Mouse (Mus musculus) myocyte (in vitro differentiated cells): ENCODE data around the gene Whamm. TPM values are rescaled to one million over a fixed set of nuclear protein-coding genes. Genes with fewer than 3 reads are reported as not detected.

Source experiments
- H3K27me3 ChIP-seq: one replicate; pipeline ENCODE4 v1.6.1; 2011; ENCODE audit not compliant: control insufficient read depth, insufficient read depth, insufficient read length
- H3K36me3 ChIP-seq: one replicate; pipeline ENCODE4 v1.6.1; 2011; ENCODE audit not compliant: control insufficient read depth, insufficient read depth
- H3K4me2 ChIP-seq: one replicate; pipeline ENCODE4 v1.6.1; 2011; ENCODE audit warnings: low read depth, control low read depth
- H3K4me3 ChIP-seq: one replicate; pipeline ENCODE4 v1.5.1; 2011; ENCODE audit warnings: mild to moderate bottlenecking, control low read depth, moderate library complexity
- H3K79me2 ChIP-seq: one replicate; pipeline ENCODE4 v1.6.1; 2011; ENCODE audit not compliant: control insufficient read depth, insufficient read depth
- H3ac ChIP-seq: one replicate; pipeline ENCODE4 v1.6.1; 2011; ENCODE audit not compliant: control insufficient read depth, insufficient read length
- CEBPB ChIP-seq: IDR thresholded peaks from 2 replicates; pipeline ENCODE4 v1.6.1; 2011; ENCODE audit warnings: mild to moderate bottlenecking, moderate library complexity; ENCODE audit not compliant: poor library complexity, insufficient read depth, severe bottlenecking
- E2F4 ChIP-seq: IDR thresholded peaks from one replicate; pipeline ENCODE4 v1.6.1; 2011; ENCODE audit warnings: mild to moderate bottlenecking, control low read depth, moderate library complexity; ENCODE audit not compliant: insufficient read depth
- MAX ChIP-seq: IDR thresholded peaks from one replicate; pipeline ENCODE4 v1.6.1; 2011; ENCODE audit warnings: low read depth, mild to moderate bottlenecking, control low read depth
- MYOD1 ChIP-seq, 3 experiments: IDR thresholded peaks; one replicate each; pipeline ENCODE4 v1.6.1; 2011; ENCODE audit warnings: control low read depth in 2 of 3, low read depth in 2 of 3, mild to moderate bottlenecking in 2 of 3, moderate library complexity in 1 of 3; ENCODE audit not compliant: insufficient read length in 2 of 3, control insufficient read depth in 1 of 3
- MYOG ChIP-seq, 3 experiments: IDR thresholded peaks; one replicate each; pipeline ENCODE4 v1.6.1; 2011; ENCODE audit warnings: control low read depth in 2 of 3, low read depth in 2 of 3, mild to moderate bottlenecking in 2 of 3; ENCODE audit not compliant: insufficient read length in 2 of 3, control insufficient read depth in 1 of 3, insufficient read depth in 1 of 3
- POLR2A ChIP-seq: IDR thresholded peaks from one replicate; pipeline ENCODE4 v1.6.1; 2011; ENCODE audit warnings: low read depth, mild to moderate bottlenecking, control low read depth, moderate library complexity; ENCODE audit not compliant: insufficient read length
- POLR2AphosphoS2 ChIP-seq: IDR thresholded peaks from one replicate; pipeline ENCODE4 v1.6.1; 2011; ENCODE audit warnings: low read depth, control low read depth; ENCODE audit not compliant: insufficient read length
- REST ChIP-seq: IDR thresholded peaks from one replicate; pipeline ENCODE4 v1.6.1; 2011; ENCODE audit warnings: mild to moderate bottlenecking, control low read depth, moderate library complexity; ENCODE audit not compliant: insufficient read depth, insufficient read length
- SRF ChIP-seq: IDR thresholded peaks from one replicate; pipeline ENCODE4 v1.6.1; 2011; ENCODE audit warnings: low read depth; ENCODE audit not compliant: control insufficient read depth, insufficient read length
- TCF12 ChIP-seq: IDR thresholded peaks from one replicate; pipeline ENCODE4 v1.6.1; 2011; ENCODE audit warnings: mild to moderate bottlenecking, control low read depth; ENCODE audit not compliant: poor library complexity, insufficient read depth, severe bottlenecking
- TCF3 ChIP-seq: IDR thresholded peaks from one replicate; pipeline ENCODE4 v1.6.1; 2011; ENCODE audit warnings: low read depth, control low read depth; ENCODE audit not compliant: insufficient read length
- USF1 ChIP-seq: IDR thresholded peaks from one replicate; pipeline ENCODE4 v1.6.1; 2011; ENCODE audit warnings: low read depth, mild to moderate bottlenecking, control low read depth, moderate library complexity
- polyA plus RNA-seq: library from polyadenylated mRNA; unstranded; fragments of >200 nt; fragmentation: generic; extraction: Trizol; gene quantifications from one replicate; pipeline ENCODE4 v1.2.1, GENCODE M21; 2012; ENCODE audit warnings: missing spikeins

The Whamm gene
- polyA plus RNA-seq, 1 experiment, result 4.0 TPM

DNA sequence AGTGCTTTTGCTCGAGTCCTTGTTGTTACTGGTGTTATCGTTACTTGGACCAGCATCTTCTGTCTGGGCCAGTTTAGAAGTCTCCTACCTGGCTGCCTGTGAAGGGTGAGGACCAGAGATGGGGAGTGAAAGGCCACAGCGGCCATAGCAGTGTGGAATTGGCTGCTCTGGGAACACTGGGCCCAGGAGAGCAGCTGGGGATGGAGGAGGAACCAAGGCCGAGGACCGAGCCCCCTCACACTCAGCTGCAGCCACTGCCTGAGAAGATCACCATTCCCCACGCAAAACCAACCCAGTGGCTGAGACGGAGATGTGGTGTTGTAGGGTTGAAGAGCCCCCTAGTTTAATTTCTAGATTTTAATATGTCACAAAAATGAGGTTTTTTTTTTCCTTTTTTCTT lies 6.3 kb upstream of the Whamm start:
- Histone ChIP-seq H3K27me3 (peaks cover 23% of the 10 kb centered on the region), H3K36me3 (no peaks in the 10 kb centered on the region), H3K79me2 (no peaks in the 10 kb centered on the region), H3K4me2 (peak overlapping the region; percentile 36), H3K4me3 (no peak overlapping the region), H3ac (no peak overlapping the region)
- TF ChIP-seq REST (no peak), TCF3 (no peak), E2F4 (no peak), CEBPB (no peak), TCF12 (no peak), POLR2AphosphoS2 (no peak), POLR2A (no peak), MAX (no peak), MYOG (IDR thresholded peaks at IDR 0.05; ENCODE audit: control insufficient read depth in 1 of 3, insufficient read depth in 1 of 3, insufficient read length in 2 of 3, low read depth in 2 of 3) (no peak), USF1 (no peak), SRF (no peak), MYOD1 (IDR thresholded peaks at IDR 0.05; ENCODE audit: control insufficient read depth in 1 of 3, insufficient read length in 2 of 3, low read depth in 2 of 3) (no peak)

DNA sequence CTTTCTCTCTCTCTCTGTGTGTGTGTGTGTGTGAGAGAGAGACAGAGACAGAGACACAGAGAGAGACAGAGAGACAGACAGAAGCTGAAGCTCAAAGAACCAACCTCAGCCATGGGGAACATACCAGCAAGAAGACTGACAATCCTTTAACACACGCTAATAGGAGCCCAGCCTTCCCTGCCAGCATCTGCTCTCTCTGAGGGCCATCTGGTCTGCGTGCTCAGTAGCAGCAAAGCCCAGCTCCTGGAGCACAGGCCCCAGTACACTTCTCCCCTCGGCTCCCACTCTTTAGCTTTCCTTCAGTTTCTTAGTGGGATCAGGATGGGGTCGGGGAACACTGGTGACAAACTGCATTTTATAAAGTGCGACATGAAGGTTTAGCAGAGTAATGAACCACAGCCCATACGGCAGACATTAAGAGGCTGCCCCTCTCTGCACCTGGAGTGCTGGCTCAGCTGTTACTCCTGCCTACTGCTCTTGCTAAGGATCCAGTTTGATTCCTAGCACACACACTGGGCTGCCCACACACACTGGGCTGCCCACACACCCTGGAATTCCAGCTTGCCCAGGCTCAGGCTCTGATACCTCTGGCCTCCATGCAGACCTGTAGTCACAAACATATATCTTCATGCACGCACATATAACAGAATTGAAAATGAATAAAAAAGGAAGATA lies 5.5 kb upstream of the Whamm start:
- Histone ChIP-seq H3K36me3 (no peaks in the 10 kb centered on the region), H3ac (no peak overlapping the region), H3K4me3 (no peak overlapping the region), H3K79me2 (no peaks in the 10 kb centered on the region), H3K4me2 (peak overlapping the region; percentile 36), H3K27me3 (peaks cover 17% of the 10 kb centered on the region)
- TF ChIP-seq TCF12, result no peak
- TF ChIP-seq POLR2AphosphoS2, result no peak
- peak in 1 of 3 experiments; percentile 58 for TF ChIP-seq MYOG (IDR thresholded peaks at IDR 0.05; ENCODE audit: control insufficient read depth in 1 of 3, insufficient read depth in 1 of 3, insufficient read length in 2 of 3, low read depth in 2 of 3)
- TF ChIP-seq MYOD1 (IDR thresholded peaks at IDR 0.05; ENCODE audit: control insufficient read depth in 1 of 3, insufficient read length in 2 of 3, low read depth in 2 of 3), result peak in 2 of 3 experiments; percentile 31 to 79

DNA sequence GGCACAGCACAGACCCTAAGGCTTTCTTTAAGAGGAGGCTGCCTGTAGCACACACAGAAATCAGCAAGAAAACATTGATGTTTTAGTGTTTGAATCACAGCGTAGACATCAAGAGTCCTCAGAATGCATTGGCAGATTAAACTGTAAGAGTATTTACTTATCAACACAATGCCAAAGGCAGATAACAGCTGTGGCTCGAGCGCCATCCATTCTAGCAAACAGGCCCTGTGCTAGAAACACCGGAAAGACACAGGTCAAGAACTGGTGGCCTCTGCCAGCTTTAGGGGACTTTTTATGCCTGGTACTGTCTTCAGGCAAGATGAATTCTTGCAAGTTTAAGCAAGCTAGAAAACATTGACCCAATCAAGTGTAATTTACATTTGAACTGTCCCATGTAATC lies 4.7 kb upstream of the Whamm start:
- Histone ChIP-seq H3K4me2 (peak overlapping the region; percentile 36), H3K79me2 (no peaks in the 10 kb centered on the region), H3K36me3 (no peaks in the 10 kb centered on the region), H3ac (no peak overlapping the region), H3K4me3 (no peak overlapping the region), H3K27me3 (peaks cover 17% of the 10 kb centered on the region)
- TF ChIP-seq POLR2A (no peak), MYOD1 (IDR thresholded peaks at IDR 0.05; ENCODE audit: control insufficient read depth in 1 of 3, insufficient read length in 2 of 3, low read depth in 2 of 3) (peak in 1 of 3 experiments; percentile 19)

DNA sequence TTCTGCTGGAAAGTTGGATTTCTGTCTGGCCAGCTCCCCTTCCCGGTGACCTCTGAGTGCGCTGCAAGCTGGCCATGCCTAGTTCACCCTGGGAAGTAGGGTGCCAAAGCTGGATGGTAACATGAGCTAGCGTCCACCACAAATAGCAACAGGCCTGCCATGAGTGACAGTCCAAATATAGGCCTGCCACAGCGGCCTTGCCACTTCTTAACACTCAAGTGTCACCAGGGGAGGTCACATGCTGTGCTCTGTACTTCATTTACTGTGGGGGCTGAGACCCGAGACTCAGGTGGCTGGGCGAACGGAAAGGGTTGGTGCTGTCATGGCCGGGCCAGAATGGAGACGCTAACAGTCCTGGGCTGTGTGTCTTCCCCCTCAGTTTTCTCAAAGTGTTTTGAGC lies 4.2 kb upstream of the Whamm start, which contains the start of gene Fsd2:
Gene Fsd2, minus strand, starts transcription at position 53 of the 400 bp plus-strand sequence.
- H3K36me3 ChIP-seq, result no peaks in the 10 kb centered on the region
- TF ChIP-seq POLR2A (peak; percentile 40), TCF3 (no peak), MYOD1 (IDR thresholded peaks at IDR 0.05; ENCODE audit: control insufficient read depth in 1 of 3, insufficient read length in 2 of 3, low read depth in 2 of 3) (peak in 1 of 3 experiments; percentile 33), TCF12 (no peak), MYOG (IDR thresholded peaks at IDR 0.05; ENCODE audit: control insufficient read depth in 1 of 3, insufficient read depth in 1 of 3, insufficient read length in 2 of 3, low read depth in 2 of 3) (peak in 1 of 3 experiments; percentile 12), SRF (peak; percentile 81), USF1 (peak; percentile 45), E2F4 (no peak)
- H3ac ChIP-seq, result no peak within 1 kb of the TSS
- H3K79me2 ChIP-seq, result no peaks in the 10 kb centered on the region
- peak within 1 kb of the TSS; percentile 36 for H3K4me2 ChIP-seq
- no peak within 1 kb of the TSS for H3K4me3 ChIP-seq
- H3K27me3 ChIP-seq, result peaks cover 17% of the 10 kb centered on the region

DNA sequence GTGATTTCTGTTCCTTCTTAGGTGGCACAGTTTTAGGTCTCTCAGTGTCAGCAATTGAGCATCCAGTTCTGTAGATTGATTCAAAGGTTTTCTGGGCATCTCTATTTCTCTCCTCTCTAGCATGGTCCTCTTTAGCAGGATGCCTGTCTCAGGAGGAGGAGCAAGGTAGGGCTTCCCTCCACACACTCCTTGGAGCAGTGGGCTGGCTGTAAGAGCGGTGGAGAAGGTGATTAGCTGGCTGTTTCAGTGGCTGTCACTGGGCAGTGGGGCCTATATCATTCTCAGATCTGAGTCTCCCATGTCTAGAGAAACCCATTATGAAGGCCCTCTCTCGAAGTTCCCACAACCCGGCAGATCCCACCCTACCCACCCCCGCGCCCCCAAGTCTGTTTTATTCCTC lies 3.7 kb upstream of the Whamm start:
- Histone ChIP-seq H3K36me3 (no peaks in the 10 kb centered on the region), H3ac (no peak overlapping the region), H3K4me3 (no peak overlapping the region), H3K4me2 (peak overlapping the region; percentile 0), H3K79me2 (peaks cover 1% of the 10 kb centered on the region), H3K27me3 (peaks cover 17% of the 10 kb centered on the region)
- TF ChIP-seq TCF12 (no peak), POLR2A (no peak), REST (no peak), TCF3 (no peak), MAX (no peak), POLR2AphosphoS2 (no peak), CEBPB (no peak), SRF (no peak), USF1 (no peak), E2F4 (no peak), MYOD1 (IDR thresholded peaks at IDR 0.05; ENCODE audit: control insufficient read depth in 1 of 3, insufficient read length in 2 of 3, low read depth in 2 of 3) (no peak), MYOG (IDR thresholded peaks at IDR 0.05; ENCODE audit: control insufficient read depth in 1 of 3, insufficient read depth in 1 of 3, insufficient read length in 2 of 3, low read depth in 2 of 3) (no peak)
